Mouse (Mus musculus) gastrocnemius, postnatal 4 days (tissue): ENCODE measurements around the gene Ell. TPM values are rescaled to one million over a fixed set of nuclear protein-coding genes. Genes with fewer than 3 reads are reported as not detected.

Experiments
- DNase-seq, 2 experiments: peaks; one replicate each; pipeline ENCODE4 v3.0.0; 2021 to 2022; ENCODE audit warnings: low spot score in 2 of 2, mixed read lengths in 2 of 2
- total RNA-seq, 2 experiments: library from RNA; stranded (reverse); gene quantifications; 2 replicates each; pipeline ENCODE4 v1.2.3; 2021

The Ell gene
- total RNA-seq, 2 experiments from 2014 or later = 16.1 to 18.2 TPM

- no peak for DNase-seq
These were observed 4.0 kb upstream of the Ell start for GRCm38 (mm10) chr8:70535221-70535620.

GRCm38 (mm10) chr8:70535701-70536100, 3.6 kb upstream of the Ell start:
- no peak for DNase-seq

- peak in 1 of 2 experiments; percentile 61 for DNase-seq
These were observed 1.2 kb upstream of the Ell start for GRCm38 (mm10) chr8:70538024-70538579.

- peak; percentile 99 to 100 for DNase-seq
These were observed 602 bp upstream of the Ell start for GRCm38 (mm10) chr8:70538633-70539076.

- no peak for DNase-seq
These were observed 803 bp downstream of the Ell start for GRCm38 (mm10) chr8:70540013-70540506.

GRCm38 (mm10) chr8:70540507-70541071, 1.3 kb downstream of the Ell start:
- no peak for DNase-seq

- no peak for DNase-seq
These were observed 1.8 kb downstream of the Ell start for GRCm38 (mm10) chr8:70541081-70541480.

GRCm38 (mm10) chr8:70544200-70544687, 5.0 kb downstream of the Ell start:
- no peak for DNase-seq

GRCm38 (mm10) chr8:70546412-70546811, 7.2 kb downstream of the Ell start:
- DNase-seq = no peak

- no peak for DNase-seq
These were observed 8.5 kb downstream of the Ell start for GRCm38 (mm10) chr8:70547762-70548161.

- no peak for DNase-seq
These were observed 10.3 kb downstream of the Ell start for GRCm38 (mm10) chr8:70549412-70550184.

- DNase-seq = no peak
These were observed 12.4 kb downstream of the Ell start for GRCm38 (mm10) chr8:70551558-70552161.

- DNase-seq = no peak
These were observed 13.6 kb downstream of the Ell start for GRCm38 (mm10) chr8:70552836-70553235.

GRCm38 (mm10) chr8:70553740-70554139, 14.5 kb downstream of the Ell start:
- DNase-seq = peak in 1 of 2 experiments; percentile 63

- DNase-seq = no peak
These were observed 16.0 kb downstream of the Ell start for GRCm38 (mm10) chr8:70555079-70555747.

GRCm38 (mm10) chr8:70558334-70558733, 19.1 kb downstream of the Ell start:
- DNase-seq = no peak

- no peak for DNase-seq
These were observed 19.7 kb downstream of the Ell start for GRCm38 (mm10) chr8:70558983-70559382.

GRCm38 (mm10) chr8:70560096-70560495, 20.8 kb downstream of the Ell start:
- DNase-seq = peak in 1 of 2 experiments; percentile 44

GRCm38 (mm10) chr8:70560564-70560963, 21.3 kb downstream of the Ell start:
- DNase-seq = no peak

GRCm38 (mm10) chr8:70561357-70561756, 22.1 kb downstream of the Ell start:
- DNase-seq = no peak
